Mouse (Mus musculus) embryo, embryonic 11 days (tissue): ENCODE results near the gene Gsto2.
"Not testable (repeated sequence)": the region's sequence is repeated elsewhere in the genome, so short reads cannot be mapped to it uniquely, and the experiment has no call there.

ENCODE experiments used
- DNase-seq: peaks from one replicate; pipeline ENCODE4 v3.0.0-alpha.2; 2015

Gene Gsto2

DNA sequence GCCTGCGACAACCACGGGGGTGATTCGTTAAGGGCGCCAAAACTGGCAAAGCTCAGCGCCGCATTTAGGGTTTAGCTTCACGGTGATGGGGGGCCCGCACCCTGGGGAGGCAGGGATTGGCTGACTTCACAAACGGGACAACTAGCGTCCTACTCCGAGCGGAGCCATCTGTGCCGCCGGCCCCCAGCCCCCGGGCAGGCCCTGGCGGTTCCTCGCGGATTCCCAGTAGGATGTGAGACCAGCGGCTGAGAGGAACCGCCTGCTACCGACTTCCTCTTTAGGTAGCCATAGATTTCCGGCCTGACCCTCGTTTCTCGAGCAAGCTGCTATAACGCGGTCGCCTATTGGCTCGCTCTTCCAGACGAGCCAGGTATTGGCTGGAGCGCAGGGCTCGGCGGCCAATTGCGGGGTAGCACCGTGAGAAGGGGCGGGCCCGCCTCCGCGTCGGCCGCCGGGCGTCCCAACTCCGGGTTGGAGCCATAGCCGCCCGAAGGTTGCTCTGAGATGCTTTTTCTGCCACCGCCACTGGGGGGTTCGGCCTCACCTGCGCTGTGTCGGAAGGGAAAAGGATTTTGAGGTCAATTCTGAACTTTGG lies at the start of gene Gsto2:
Gene Gsto2 (plus strand): TSS at position 182 of the 595 bp plus-strand sequence.
- peak; percentile 98 for DNase-seq

DNA sequence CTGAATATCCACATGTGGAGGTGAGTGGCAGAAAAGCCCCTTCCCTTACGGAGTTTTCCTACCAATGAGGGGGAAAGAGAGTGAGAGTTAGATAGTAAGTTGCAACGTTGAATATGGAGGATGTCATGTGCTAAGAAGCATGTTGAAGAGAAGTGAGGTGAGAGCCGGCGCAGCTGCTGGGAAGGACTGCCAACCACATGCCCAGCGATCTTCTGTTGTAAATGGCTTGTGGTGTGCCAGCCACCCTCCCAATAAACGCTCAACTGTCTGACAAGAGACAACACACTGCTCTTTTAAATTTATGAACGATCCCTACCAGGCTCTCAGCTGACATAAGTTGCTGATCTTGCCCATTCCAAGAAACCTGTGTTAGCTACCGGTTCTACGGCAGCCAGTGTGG lies 47.6 kb upstream of the Gsto2 start:
- no peak for DNase-seq

- DNase-seq = peak; percentile 71
These were observed 44.4 kb upstream of the Gsto2 start for GRCm38 (mm10) chr19:47820832-47821493.

DNA sequence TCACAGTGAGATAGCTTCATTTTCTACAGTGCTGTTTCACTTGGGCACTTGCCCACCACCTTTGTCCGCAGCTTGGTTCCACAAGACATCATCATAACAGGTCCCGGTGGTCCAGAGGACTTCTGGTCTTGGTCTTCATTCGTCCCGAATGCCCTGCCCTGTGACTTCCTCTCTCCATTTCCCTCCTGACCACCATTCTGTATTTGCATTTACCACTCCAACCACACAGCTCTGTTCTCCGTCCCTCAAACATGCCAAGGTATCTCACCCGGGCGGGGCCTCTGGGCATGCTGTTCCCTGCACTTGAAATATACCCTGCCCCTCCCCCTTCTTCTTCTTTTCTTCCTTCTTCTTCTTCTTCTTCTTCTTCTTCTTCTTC lies 43.9 kb upstream of the Gsto2 start:
- DNase-seq = no peak

- peak; percentile 31 for DNase-seq
These were observed 43.1 kb upstream of the Gsto2 start for GRCm38 (mm10) chr19:47822143-47822796.

- no peak for DNase-seq
These were observed 41.3 kb upstream of the Gsto2 start for GRCm38 (mm10) chr19:47824026-47824425.

DNA sequence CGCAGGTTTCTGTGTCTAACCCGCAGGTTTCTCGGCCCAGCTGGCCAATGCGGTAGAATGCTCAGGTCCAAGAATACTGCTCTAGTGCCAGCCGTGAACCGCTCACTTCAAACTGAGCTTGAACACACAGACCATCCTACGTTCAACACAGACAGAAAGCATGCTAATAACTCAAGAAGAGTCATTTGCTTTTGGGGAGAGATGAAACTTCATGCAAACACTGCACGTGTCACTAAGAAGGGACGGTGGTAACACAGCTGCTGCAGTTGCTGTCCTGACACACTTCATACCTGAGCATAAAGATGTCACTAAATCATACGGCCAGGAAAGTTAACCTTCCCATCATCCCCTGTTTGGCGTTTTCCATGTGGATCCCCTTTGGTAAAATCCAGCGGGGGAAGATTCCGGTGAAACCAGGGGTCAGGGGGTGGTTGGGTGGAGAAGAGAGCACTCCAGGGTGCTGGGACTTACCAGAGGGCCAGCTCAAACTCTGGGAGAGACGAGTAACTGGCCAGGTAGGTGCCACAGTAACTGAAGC lies 35.4 kb upstream of the Gsto2 start:
- no peak for DNase-seq

- DNase-seq = no peak
These were observed 34.2 kb upstream of the Gsto2 start for GRCm38 (mm10) chr19:47831111-47831510.

- DNase-seq = no peak
These were observed 33.0 kb upstream of the Gsto2 start for GRCm38 (mm10) chr19:47832316-47832715.

GRCm38 (mm10) chr19:47834614-47835013 lies 30.7 kb upstream of the Gsto2 start:
- no peak for DNase-seq

DNA sequence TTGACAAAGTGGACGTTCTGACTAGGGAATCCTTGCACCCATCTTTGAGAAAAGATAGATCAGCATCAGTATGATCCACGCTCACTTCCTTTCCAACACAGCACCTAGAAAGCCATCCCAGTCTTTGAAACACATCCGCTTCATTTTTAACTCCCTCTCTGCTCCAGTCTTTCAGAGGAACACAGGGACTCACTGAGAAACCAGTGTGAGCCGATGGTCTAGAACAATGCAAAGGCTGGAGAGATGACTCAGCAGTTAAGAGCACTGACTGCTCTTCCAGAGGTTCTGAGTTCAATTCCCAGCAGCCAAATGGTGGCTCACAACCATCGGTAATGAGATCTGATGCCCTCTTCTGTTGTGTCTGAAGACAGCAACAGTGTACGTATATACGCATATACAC lies 29.6 kb upstream of the Gsto2 start:
- no peak for DNase-seq

DNA sequence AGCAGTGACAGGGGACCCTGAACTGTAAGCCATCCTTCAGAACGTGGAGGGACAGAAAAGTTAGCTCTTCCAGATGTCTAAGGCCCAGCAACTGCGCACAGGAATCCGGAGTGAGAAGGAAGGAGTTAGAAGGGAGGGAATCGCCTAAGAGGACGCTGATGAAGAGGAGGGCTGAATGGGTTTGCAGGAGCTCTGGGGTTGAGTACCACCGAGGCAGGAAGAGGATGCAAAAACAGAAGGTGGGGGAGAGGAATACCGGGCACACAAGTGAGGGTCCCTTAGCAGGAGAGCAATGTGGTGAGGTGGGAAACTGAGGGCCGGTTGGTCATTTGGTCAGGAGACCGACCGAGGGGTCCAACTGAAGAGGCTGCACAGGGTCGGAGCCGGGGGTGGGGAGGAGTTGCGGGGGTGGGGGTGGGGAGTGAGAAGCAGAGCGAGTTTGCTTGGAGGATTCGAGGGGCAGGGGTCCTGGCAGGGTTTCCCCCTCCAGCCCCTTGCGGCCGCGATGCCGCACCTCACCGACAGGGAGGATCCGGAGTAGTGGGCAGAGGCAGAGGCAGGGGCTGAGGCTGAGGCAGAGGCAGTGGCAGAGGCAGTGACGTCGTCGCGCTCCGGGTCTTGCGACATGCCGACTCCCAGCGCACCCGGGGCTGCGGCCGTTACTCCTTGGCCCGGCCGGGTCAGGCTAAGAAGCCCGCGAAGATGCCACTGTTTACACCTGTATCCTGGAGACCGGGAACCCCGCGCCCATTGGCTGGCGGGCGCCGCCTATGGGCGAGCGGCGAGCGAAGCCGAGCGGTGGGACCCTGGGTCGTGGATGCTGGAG lies 28.4 kb upstream of the Gsto2 start:
- DNase-seq = peak; percentile 90

DNA sequence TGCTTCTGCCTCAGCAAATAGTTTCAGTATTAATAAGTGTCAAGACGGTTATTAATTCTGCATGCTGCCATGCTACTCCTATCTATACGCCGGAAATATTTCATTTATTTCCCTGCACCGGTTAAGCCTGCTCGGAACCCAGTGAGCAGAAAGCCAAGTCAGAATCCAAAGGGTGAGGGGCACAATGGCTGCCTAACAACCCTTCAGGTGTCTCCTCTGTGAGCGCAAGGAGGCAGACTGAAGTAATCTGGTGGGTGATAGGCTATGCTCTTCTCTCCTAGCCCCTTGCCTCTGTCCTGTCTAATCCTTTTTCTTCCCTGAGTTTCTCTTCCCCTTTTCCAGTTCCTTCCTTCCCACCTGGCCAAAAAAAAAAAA lies 27.8 kb upstream of the Gsto2 start:
- DNase-seq = no peak

- DNase-seq = not testable (repeated sequence)
These were observed 24.1 kb upstream of the Gsto2 start for GRCm38 (mm10) chr19:47841234-47841633.

DNA sequence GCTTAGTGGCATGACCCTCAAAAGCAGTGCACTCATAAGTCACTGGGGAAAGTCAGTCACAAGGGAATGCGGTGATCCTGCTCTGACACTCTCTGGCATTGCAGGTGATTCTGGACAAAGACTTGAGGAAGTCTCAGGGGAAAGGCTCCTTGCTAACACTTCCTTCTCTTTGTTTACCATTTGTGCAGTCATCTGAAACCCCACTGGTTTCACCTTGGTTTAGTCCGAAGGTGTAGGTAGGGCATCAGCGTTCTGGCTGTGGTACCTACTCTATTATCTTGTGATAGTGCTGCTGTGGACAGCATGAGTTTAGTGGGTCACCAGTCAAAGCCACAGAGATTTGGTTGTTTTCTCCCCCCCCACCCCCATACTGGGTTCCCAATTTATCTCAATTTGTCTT lies 15.6 kb upstream of the Gsto2 start:
- no peak for DNase-seq

- DNase-seq = not testable (repeated sequence)
These were observed 13.2 kb upstream of the Gsto2 start for GRCm38 (mm10) chr19:47852131-47852530.

- DNase-seq = no peak
These were observed 12.3 kb upstream of the Gsto2 start for GRCm38 (mm10) chr19:47853053-47853452.

DNA sequence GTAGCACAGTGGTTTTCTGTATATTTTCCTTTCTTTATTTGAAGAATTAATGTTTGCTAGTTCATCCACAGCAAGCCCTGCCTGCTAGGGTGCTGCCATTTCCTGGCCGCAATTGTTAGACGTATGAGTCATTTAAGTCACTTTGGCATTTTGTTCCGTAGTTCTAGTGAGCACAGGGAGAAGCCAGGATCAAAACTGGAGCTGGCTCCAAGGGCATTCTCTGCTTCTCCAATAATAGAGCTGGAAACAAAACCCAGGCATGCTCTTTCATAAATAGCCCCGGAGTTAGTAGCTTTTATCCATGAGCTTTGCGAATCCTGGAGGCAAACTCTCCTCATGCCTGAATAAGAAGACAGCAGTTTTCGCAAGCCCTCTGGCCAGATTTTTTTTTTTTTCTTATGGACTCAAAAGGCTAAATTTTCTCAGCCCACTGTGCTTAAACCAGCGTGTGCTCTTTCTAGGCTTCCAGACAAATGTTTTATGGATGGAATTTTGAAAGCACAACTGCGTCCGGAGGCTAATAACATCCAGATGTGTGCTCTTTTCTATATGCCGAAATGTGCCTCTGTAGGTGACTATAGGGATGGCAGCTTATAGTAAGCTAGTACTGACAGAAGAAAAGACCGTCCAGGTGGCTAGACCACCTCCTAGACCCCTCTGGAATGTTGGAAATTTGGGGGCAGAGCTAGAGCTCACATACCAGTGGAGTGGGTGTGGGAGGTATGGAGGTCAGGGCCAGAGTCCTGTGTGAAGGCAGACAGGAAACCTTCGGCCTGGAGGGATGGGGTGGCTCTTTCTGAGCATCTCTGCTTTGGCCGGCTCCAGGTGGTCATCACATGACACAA lies 11.2 kb upstream of the Gsto2 start:
- DNase-seq = peak; percentile 85

- DNase-seq = peak; percentile 94
These were observed 10.2 kb upstream of the Gsto2 start, which contains the start of gene Gsto1 for GRCm38 (mm10) chr19:47854796-47855783. Gene Gsto1, plus strand, starts transcription at chr19:47854970.
